Mouse (Mus musculus): ENCODE measurements around the gene C1galt1. TPM values are rescaled to one million over a fixed set of nuclear protein-coding genes. Genes with fewer than 3 reads are reported as not detected.

Gene C1galt1
- polyA plus RNA-seq, 2 experiments: 5.6 to 10.4 TPM

GRCm38 (mm10) chr6:7859161-7859560, 14.5 kb downstream of the C1galt1 start:
- H3K36me3 ChIP-seq (ENCODE audit: control insufficient read depth, insufficient read depth, low read length): peaks cover 3% of the 10 kb centered on the region
- H3K4me1 ChIP-seq (ENCODE audit: control insufficient read depth, insufficient read depth, low read length): peaks cover 12% of the 10 kb centered on the region; the same call in 1 of the 2 replicates
- H3K9ac ChIP-seq (ENCODE audit: low read depth, low read length, severe bottlenecking): no peak overlapping the region
- no peak overlapping the region for H3K4me3 ChIP-seq (replicated peaks; ENCODE audit: low read length)
- no peak overlapping the region for H3K27ac ChIP-seq (replicated peaks; ENCODE audit: low read depth, low read length)
- no peaks in the 10 kb centered on the region for H3K9me3 ChIP-seq (ENCODE audit: control insufficient read depth, low read length)
- TF ChIP-seq POLR2A (IDR thresholded peaks at IDR 0.05; ENCODE audit: borderline replicate concordance, extremely low read depth, insufficient read depth, insufficient read length): no peak
- no peak overlapping the region for H3K4me2 ChIP-seq (replicated peaks; ENCODE audit: low read depth, low read length, severe bottlenecking)
- H3K27me3 ChIP-seq (ENCODE audit: control insufficient read depth, insufficient read depth, low read length): no peaks in the 10 kb centered on the region
- ATAC-seq (ENCODE audit: low FRiP score, low read depth): no peak
- 86% methylated on average over 3 of the region's 3 CpGs for WGBS
- no peak for DNase-seq (ENCODE audit: low spot score)

GRCm38 (mm10) chr6:7861033-7861432, 16.4 kb downstream of the C1galt1 start:
- 0 out of 2 replicates have a peak, but pooled peaks have one; percentile 9 for ATAC-seq (ENCODE audit: low FRiP score, low read depth)
- WGBS: 26% methylated on average over 3 of the region's 3 CpGs

GRCm38 (mm10) chr6:7863354-7863753, 18.7 kb downstream of the C1galt1 start:
- 77% methylated on average over 4 of the region's 4 CpGs for WGBS
- no peak for TF ChIP-seq POLR2A (IDR thresholded peaks at IDR 0.05; ENCODE audit: borderline replicate concordance, extremely low read depth, insufficient read depth, insufficient read length)
- H3K4me2 ChIP-seq (replicated peaks; ENCODE audit: low read depth, low read length, severe bottlenecking): no peak overlapping the region
- H3K4me1 ChIP-seq (ENCODE audit: control insufficient read depth, insufficient read depth, low read length): 0 out of 2 replicates have a peak, but pooled peaks cover 5% of the 10 kb centered on the region
- DNase-seq (ENCODE audit: low spot score): no peak
- no peak for ATAC-seq (ENCODE audit: low FRiP score, low read depth)
- H3K9ac ChIP-seq (ENCODE audit: low read depth, low read length, severe bottlenecking): no peak overlapping the region
- H3K4me3 ChIP-seq (replicated peaks; ENCODE audit: low read length): no peak overlapping the region
- H3K27ac ChIP-seq (replicated peaks; ENCODE audit: low read depth, low read length): no peak overlapping the region
- no peaks in the 10 kb centered on the region for H3K9me3 ChIP-seq (ENCODE audit: control insufficient read depth, low read length)
- no peaks in the 10 kb centered on the region for H3K27me3 ChIP-seq (ENCODE audit: control insufficient read depth, insufficient read depth, low read length)
- H3K36me3 ChIP-seq (ENCODE audit: control insufficient read depth, insufficient read depth, low read length): peaks cover 8% of the 10 kb centered on the region

More at GRCm38 (mm10) chr6:7861033-7861432, 16.4 kb downstream of the C1galt1 start:
- Histone ChIP-seq H3K9me3 (ENCODE audit: control insufficient read depth, low read length) (no peaks in the 10 kb centered on the region), H3K27me3 (ENCODE audit: control insufficient read depth, insufficient read depth, low read length) (no peaks in the 10 kb centered on the region), H3K9ac (ENCODE audit: low read depth, low read length, severe bottlenecking) (no peak overlapping the region), H3K4me2 (replicated peaks; ENCODE audit: low read depth, low read length, severe bottlenecking) (no peak overlapping the region), H3K4me1 (ENCODE audit: control insufficient read depth, insufficient read depth, low read length) (peaks cover 10% of the 10 kb centered on the region; the same call in 1 of the 2 replicates), H3K4me3 (replicated peaks; ENCODE audit: low read length) (no peak overlapping the region), H3K27ac (replicated peaks; ENCODE audit: low read depth, low read length) (no peak overlapping the region), H3K36me3 (ENCODE audit: control insufficient read depth, insufficient read depth, low read length) (peaks cover 6% of the 10 kb centered on the region)
- no peak for DNase-seq (ENCODE audit: low spot score)
- no peak for TF ChIP-seq POLR2A (IDR thresholded peaks at IDR 0.05; ENCODE audit: borderline replicate concordance, extremely low read depth, insufficient read depth, insufficient read length)

GRCm38 (mm10) chr6:7876836-7877235, 32.2 kb downstream of the C1galt1 start:
- no peak overlapping the region for H3K4me2 ChIP-seq (replicated peaks; ENCODE audit: low read depth, low read length, severe bottlenecking)
- no peaks in the 10 kb centered on the region for H3K27me3 ChIP-seq (ENCODE audit: control insufficient read depth, insufficient read depth, low read length)
- WGBS: 87% methylated on average over 5 of the region's 5 CpGs
- no peak overlapping the region for H3K27ac ChIP-seq (replicated peaks; ENCODE audit: low read depth, low read length)
- H3K9me3 ChIP-seq (ENCODE audit: control insufficient read depth, low read length): 0 out of 2 replicates have a peak, but pooled peaks cover under 1% of the 10 kb centered on the region
- DNase-seq (ENCODE audit: low spot score) (no peak), ATAC-seq (ENCODE audit: low FRiP score, low read depth) (no peak)
- H3K9ac ChIP-seq (ENCODE audit: low read depth, low read length, severe bottlenecking): no peak overlapping the region
- no peaks in the 10 kb centered on the region for H3K4me1 ChIP-seq (ENCODE audit: control insufficient read depth, insufficient read depth, low read length)
- no peak overlapping the region for H3K4me3 ChIP-seq (replicated peaks; ENCODE audit: low read length)
- H3K36me3 ChIP-seq (ENCODE audit: control insufficient read depth, insufficient read depth, low read length): peaks cover 2% of the 10 kb centered on the region; the same call in 1 of the 2 replicates
- no peak for TF ChIP-seq POLR2A (IDR thresholded peaks at IDR 0.05; ENCODE audit: borderline replicate concordance, extremely low read depth, insufficient read depth, insufficient read length)

- DNase-seq (ENCODE audit: low spot score): no peak
- H3K4me2 ChIP-seq (replicated peaks; ENCODE audit: low read depth, low read length, severe bottlenecking): no peak overlapping the region
- no peak for ATAC-seq (ENCODE audit: low FRiP score, low read depth)
- H3K4me3 ChIP-seq (replicated peaks; ENCODE audit: low read length): no peak overlapping the region
- 0 out of 2 replicates have a peak, but pooled peaks cover 2% of the 10 kb centered on the region for H3K9me3 ChIP-seq (ENCODE audit: control insufficient read depth, low read length)
- no peaks in the 10 kb centered on the region for H3K27me3 ChIP-seq (ENCODE audit: control insufficient read depth, insufficient read depth, low read length)
- no peaks in the 10 kb centered on the region for H3K36me3 ChIP-seq (ENCODE audit: control insufficient read depth, insufficient read depth, low read length)
- TF ChIP-seq POLR2A (IDR thresholded peaks at IDR 0.05; ENCODE audit: borderline replicate concordance, extremely low read depth, insufficient read depth, insufficient read length): no peak
- 66% methylated on average over 1 of the region's 1 CpGs for WGBS
- H3K4me1 ChIP-seq (ENCODE audit: control insufficient read depth, insufficient read depth, low read length): no peaks in the 10 kb centered on the region
- no peak overlapping the region for H3K27ac ChIP-seq (replicated peaks; ENCODE audit: low read depth, low read length)
- H3K9ac ChIP-seq (ENCODE audit: low read depth, low read length, severe bottlenecking): no peak overlapping the region
Measured at GRCm38 (mm10) chr6:7881595-7882128, 37.0 kb downstream of the C1galt1 start.
